Mouse (Mus musculus): ENCODE results near the gene Zbtb44.

Zbtb44 gene

GRCm38 (mm10) chr9:31070706-31071105, 40.3 kb downstream of the Zbtb44 start:
- no peak for DNase-seq (ENCODE audit: low read depth, low spot score)

- DNase-seq (ENCODE audit: low read depth, low spot score) = no peak
Observed at GRCm38 (mm10) chr9:31072256-31072655, 41.8 kb downstream of the Zbtb44 start.

- DNase-seq (ENCODE audit: low read depth, low spot score) = no peak
Observed at GRCm38 (mm10) chr9:31073797-31074196, 43.4 kb downstream of the Zbtb44 start.

DNA sequence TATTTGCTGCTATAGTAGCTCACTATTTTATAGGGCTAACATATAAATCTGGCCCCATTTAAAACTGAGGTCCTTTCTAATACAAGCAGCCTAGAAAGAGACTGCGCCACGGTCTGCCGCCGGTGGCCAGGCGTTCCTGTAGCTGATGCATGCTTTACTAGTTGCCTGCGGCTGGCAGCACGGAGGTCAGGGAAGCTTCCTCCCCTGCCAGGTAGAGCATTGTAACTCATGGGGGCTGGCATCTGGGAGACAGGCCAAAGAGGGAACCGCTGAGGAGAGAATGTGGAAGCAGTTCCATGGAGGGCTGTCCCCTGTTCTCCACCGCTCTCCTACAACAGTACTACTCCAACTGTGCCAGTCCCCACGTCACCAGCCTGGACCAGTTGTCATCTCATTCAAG, 44.4 kb downstream of the Zbtb44 start:
- no peak for DNase-seq (ENCODE audit: low read depth, low spot score)

DNA sequence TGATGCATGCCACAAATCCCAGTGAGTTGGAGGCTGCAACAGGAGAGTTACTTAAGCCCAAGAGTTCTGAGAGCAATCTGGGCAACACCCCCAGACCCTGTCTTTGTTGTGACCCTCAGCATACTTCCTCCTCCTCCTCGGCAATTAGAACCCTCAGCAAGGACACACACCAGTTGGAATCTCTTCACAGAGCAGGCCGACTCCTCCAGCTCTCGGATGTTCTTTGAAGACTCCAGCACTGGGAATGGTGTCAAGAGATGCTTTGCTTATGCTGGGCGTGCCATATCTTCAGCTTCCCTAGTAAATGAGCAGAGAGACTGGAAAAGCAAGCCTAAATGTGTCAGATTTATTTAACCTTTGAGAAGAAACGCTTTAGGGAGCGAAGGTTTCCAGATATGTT, 50.3 kb downstream of the Zbtb44 start:
- no peak for DNase-seq (ENCODE audit: low read depth, low spot score)

GRCm38 (mm10) chr9:31082054-31082666, 51.7 kb downstream of the Zbtb44 start:
- DNase-seq (ENCODE audit: low read depth, low spot score) = peak; percentile 45

- no peak for DNase-seq (ENCODE audit: low read depth, low spot score)
Observed at GRCm38 (mm10) chr9:31082771-31083170, 52.3 kb downstream of the Zbtb44 start.

DNA sequence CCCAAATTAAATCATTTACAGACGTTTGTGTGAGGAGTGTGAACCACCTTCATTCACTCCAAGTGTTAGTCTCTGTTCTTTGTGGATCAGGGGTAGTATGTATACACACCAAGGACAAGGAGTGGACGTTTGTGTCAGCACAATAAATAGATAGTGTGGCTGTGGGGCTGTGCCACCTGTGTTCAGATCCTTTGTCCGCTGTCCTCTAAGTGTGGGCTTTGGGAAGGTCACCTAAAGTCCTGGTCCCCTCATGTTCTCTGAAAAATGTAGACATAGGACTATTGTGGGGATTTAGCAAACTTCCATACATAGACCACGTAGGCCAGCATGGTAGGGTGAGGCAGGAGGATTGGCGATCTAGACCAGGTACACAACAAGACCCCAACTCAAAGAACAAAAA, 55.1 kb downstream of the Zbtb44 start:
- no peak for DNase-seq (ENCODE audit: low read depth, low spot score)

DNA sequence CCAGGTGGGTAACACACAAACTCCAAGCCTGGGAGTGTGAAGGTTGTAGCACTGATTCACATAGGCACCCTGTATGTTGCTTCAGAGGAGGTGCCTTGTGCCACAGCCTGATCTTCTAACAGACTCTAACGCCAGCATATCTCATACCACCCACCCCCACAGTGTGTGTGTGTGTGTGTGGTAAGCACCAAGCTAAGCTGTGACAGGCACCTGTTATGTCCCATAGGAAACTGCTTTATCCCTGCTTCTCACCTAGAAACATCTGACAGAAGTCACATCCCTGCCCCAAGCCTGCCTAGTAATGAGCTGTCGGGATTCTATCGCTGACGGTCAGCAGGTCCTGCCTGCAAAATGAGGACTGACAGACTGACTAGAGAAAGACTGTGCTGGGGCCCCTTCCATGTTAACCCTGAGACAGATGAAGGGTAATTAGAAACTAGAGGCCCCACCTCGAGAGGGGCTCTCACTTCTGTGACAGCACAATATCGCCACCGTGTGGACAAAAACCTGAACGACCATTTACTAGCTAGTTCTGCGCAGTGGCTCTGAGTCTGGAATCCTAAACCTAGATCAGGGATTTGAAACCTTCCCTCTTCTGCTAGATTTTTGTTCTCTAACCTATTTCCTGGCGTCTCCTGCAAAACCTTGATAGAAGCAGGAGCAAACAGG, 55.8 kb downstream of the Zbtb44 start:
- peak; percentile 40 for DNase-seq (ENCODE audit: low read depth, low spot score)

GRCm38 (mm10) chr9:31086754-31087145, 56.3 kb downstream of the Zbtb44 start:
- no peak for DNase-seq (ENCODE audit: low read depth, low spot score)

DNA sequence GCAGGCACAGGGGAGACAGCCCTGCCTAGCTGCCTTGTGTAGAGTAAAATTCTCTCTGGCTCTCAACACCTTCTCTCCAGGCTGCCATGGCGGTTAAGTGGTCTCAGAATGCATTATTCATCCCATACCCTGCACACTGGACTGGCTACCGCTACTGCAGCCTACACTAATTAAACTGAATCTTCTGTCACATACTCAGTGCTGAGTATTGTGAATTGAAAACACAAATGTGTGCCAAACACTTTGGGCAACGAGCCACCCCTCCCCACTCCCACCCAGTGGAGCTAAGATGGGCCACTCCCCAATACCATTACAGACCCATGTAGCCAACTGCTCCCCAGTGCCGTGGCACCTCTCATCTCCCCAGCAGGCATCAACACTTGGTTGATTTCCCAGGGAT, 57.0 kb downstream of the Zbtb44 start:
- DNase-seq (ENCODE audit: low read depth, low spot score) = no peak

DNA sequence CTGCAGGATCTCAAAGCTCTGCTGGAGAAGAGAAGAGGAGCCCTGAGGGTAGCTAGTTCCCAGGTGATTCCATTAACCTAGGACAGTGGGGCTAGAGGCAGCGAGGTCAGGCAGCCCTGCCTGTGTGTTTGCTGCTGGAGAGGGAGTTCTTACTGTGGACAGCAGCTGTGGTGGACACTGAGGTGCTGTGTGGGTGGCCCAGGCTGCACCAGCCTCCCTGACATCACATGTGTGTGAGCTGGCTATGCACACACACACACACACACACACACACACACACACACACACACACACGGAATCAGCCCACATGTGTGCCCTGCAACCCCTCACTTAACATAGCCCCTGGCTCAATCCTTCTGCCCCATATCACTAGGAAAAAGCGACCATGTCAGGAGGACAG, 57.7 kb downstream of the Zbtb44 start:
- no peak for DNase-seq (ENCODE audit: low read depth, low spot score)

DNA sequence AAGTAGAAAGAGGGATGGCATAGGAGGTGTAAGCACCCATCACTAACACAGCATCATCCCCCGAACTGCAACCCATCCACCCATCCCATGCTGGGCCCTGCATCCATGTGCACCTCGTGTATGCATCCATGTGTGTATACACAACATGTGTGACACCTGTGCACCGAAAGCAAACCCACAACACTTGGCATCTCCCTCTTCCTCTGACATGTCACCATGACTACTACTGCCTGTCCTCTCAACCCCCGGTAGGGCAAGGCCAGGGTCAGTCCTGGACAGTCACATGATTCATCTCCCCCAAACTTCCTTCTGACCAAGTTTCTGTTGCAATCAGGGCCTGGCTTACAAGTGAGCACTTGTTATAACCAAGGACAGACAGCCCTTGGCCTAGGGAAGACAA, 58.4 kb downstream of the Zbtb44 start:
- DNase-seq (ENCODE audit: low read depth, low spot score) = no peak

- DNase-seq (ENCODE audit: low read depth, low spot score) = no peak
Observed at GRCm38 (mm10) chr9:31089541-31089940, 59.1 kb downstream of the Zbtb44 start.

GRCm38 (mm10) chr9:31090081-31091023, 59.9 kb downstream of the Zbtb44 start:
- DNase-seq (ENCODE audit: low read depth, low spot score) = no peak

- DNase-seq (ENCODE audit: low read depth, low spot score) = no peak
Observed at GRCm38 (mm10) chr9:31091162-31091581, 60.7 kb downstream of the Zbtb44 start.

DNA sequence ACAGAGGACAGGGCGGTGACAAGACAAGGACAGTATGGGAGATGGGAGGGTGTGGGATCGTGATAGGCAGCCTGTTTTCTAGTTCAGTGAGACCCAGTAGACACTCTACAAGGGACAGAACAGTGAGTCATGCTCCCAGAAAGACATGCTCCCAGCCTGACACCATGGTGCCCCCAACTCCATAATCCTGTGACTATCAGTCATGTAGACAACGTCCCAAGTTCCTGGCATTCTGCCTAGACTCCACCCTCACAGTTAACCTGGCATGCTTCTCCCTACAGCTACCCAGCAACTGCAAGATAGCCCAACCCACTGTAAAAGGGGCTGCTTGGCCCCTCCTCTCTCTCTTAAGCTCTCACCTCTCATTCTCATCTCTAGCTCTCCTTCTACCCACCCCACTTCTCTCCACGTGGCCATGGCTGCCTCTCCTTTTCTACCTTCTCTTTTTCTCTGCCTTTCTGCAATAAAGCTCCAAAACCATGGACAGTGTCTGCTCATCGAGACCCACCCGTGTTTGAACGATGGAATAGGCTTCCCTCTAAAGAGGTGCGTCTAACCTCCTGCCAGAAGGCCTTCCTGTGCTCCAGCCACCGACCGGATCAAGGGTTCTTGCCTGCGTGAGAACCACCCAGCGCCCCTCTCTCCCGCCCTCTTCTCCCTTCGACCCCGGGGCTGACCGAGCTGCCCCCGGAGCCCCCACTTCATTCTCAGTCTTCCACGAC, 61.8 kb downstream of the Zbtb44 start:
- no peak for DNase-seq (ENCODE audit: low read depth, low spot score)

DNA sequence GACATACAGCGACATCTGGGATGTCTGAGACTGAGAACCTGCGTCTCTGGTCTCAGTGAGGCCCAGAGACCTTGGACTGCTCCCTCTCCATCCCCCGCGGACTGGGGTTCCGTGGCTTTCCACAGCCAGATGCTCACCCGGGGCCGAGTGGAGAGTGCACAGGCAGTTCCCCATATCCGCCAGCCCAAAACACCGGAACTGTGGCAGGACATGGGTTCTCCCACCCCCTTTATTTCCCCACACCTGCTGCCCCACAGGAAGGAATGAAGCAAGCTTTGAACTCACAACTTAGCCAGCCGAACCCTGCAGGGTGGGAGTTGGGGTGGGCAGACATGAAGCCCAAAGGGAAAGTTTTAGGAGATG, 62.4 kb downstream of the Zbtb44 start:
- no peak for DNase-seq (ENCODE audit: low read depth, low spot score)

DNA sequence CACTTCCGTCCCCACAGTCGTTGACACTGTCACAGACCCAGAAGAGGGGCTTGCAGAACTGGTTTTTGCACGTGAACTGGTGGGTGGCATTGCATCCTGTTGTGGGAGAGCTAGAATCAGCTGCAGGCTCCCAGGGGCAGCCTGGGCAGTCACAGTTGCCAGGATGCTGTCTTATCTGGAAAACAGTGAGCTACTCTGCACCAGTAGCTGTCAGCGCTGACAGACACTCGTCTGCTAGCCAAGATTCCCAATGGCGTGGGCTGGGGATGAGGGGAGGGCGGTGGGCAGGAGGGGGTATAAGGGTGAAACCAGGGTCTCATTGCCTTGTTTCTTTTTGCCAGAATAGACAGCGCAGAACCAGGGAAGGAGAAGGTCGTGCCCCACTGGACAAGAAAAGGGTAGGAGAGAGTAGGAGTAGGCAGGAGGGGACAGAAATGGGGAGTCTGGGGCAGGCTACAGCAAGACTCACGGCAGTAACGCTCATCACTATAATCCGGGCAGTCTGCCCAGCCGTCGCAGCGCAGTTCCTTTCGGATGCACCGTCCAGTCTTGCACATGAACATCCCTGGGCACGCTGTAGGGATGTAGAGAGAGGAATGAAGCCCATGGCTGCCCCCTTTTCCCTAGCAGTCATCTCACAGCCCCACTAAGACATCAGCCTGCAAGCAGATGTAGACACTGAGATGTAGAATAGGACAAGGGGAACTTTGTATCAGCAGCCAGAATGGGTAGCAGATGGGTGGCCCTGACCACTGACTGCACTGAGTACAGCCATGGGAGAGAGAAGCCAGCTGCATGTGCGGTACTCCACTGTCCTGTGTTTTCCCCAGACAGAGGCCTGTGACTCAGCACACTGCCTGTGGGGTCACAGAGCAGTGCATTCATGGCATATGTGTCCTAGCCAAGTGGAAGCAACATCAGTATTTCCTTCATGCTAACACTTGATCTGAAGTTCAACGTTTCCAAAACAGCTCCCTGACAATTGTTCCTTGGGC, 66.9 kb downstream of the Zbtb44 start:
- DNase-seq (ENCODE audit: low read depth, low spot score) = no peak

GRCm38 (mm10) chr9:31098118-31098517, 67.7 kb downstream of the Zbtb44 start:
- no peak for DNase-seq (ENCODE audit: low read depth, low spot score)

DNA sequence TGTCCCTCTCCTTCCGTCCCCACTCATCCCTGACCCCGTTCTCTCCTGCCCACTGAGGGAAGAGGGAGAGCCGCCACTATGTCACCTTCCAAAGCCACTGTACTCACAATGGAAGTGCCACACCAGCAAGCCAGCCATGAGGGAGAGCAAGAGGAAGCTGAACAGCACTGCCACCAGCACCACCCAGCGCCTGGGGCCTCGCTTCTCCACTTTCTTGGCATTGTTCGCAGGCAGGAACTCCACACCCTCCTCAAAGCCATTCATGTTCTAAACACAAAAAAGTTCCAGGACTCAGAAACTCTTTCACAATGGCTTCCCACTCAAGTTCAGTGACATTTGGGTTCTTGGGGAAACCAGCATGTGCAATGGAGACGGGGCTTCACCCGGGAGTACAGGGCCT, 78.0 kb downstream of the Zbtb44 start:
- DNase-seq (ENCODE audit: low read depth, low spot score) = no peak

All from c-Kit-negative CD71-positive TER-119-positive erythroid progenitor cells, embryonic 14.5 days (primary cell).